Mouse (Mus musculus) midbrain, postnatal 0 days (tissue): Measurements from ENCODE around the gene Wdfy4. TPM values are rescaled to one million over a fixed set of nuclear protein-coding genes. Genes with fewer than 3 reads are reported as not detected.

ENCODE experiments used
- ATAC-seq: fragments of 200-750 bp; cut with Nextera tagmentation; 2 replicates; pipeline ENCODE4 v1.8.0; 2017; ENCODE audit warnings: moderate number of reproducible peaks, mild to moderate bottlenecking, moderate TSS enrichment, moderate library complexity; ENCODE audit not compliant: low FRiP score
- DNase-seq: peaks from one replicate; pipeline ENCODE4 v3.0.0-alpha.2; 2015; ENCODE audit warnings: low spot score
- H3K27ac ChIP-seq: fragments of 300-500 bp; sonication (generic); 2 replicates; pipeline ENCODE4 v1.5.1; 2014; ENCODE audit warnings: low read depth, mild to moderate bottlenecking, low read length, mixed read lengths
- H3K27me3 ChIP-seq: fragments of 300-500 bp; sonication (generic); 2 replicates; pipeline ENCODE4 v1.6.1; 2014; ENCODE audit warnings: low read length, control low read depth, mixed read lengths; ENCODE audit not compliant: insufficient read depth
- H3K36me3 ChIP-seq: fragments of 300-500 bp; sonication (generic); 2 replicates; pipeline ENCODE4 v1.6.1; 2014; ENCODE audit warnings: low read length, control low read depth, mixed read lengths; ENCODE audit not compliant: insufficient read depth
- H3K4me1 ChIP-seq: fragments of 300-500 bp; sonication (generic); 2 replicates; pipeline ENCODE4 v1.6.1; 2014; ENCODE audit warnings: mild to moderate bottlenecking, control low read depth, antibody characterized with exemption, low read length, mixed read lengths; ENCODE audit not compliant: insufficient read depth
- H3K4me2 ChIP-seq: fragments of 300-500 bp; sonication (generic); 2 replicates; pipeline ENCODE4 v1.6.1; 2014; ENCODE audit warnings: low read depth, mild to moderate bottlenecking, low read length, mixed read lengths; ENCODE audit not compliant: poor library complexity, severe bottlenecking
- H3K4me3 ChIP-seq: fragments of 300-500 bp; sonication (generic); 2 replicates; pipeline ENCODE4 v1.5.1; 2014; ENCODE audit warnings: low read depth, mild to moderate bottlenecking, low read length, moderate library complexity
- H3K9ac ChIP-seq: fragments of 300-500 bp; sonication (generic); replicated peaks from 2 replicates; pipeline ENCODE4 v1.6.1; 2014; ENCODE audit warnings: mild to moderate bottlenecking, low read length, moderate library complexity, mixed read lengths; ENCODE audit not compliant: poor library complexity, severe bottlenecking
- H3K9me3 ChIP-seq: fragments of 300-500 bp; sonication (generic); 2 replicates; pipeline ENCODE4 v1.6.1; 2016; ENCODE audit warnings: low read length, control low read depth
- CTCF ChIP-seq: IDR thresholded peaks from 2 replicates; pipeline ENCODE4 v1.5.1; 2016; ENCODE audit warnings: antibody characterized with exemption, mild to moderate bottlenecking
- WGBS: fragments of 180-500 bp; shearing (Covaris S2); extraction: QIAGEN DNeasy Blood & Tissue Kit; methylation state at CpG from one replicate; pipeline ENCODE4 v1.1.7; 2014; 5-methylcytosine and 5-hydroxymethylcytosine counted together
- polyA plus RNA-seq: library from polyadenylated mRNA; unstranded; fragments of >200 nt; fragmentation: Nextera tagmentation; extraction: Ambion mirVana; gene quantifications from 2 replicates; pipeline ENCODE4 v1.2.1, GENCODE M21; 2015
- total RNA-seq: library from RNA; depleted of rRNA; stranded (reverse); fragments of >200 nt; gene quantifications from 2 replicates; pipeline ENCODE4 v1.2.3, GENCODE M21; 2014

Gene Wdfy4
- total and polyA plus RNA-seq, 2 experiments from 2014 or later = 0.06 to 7.8 TPM

GRCm38 (mm10) chr14:33202161-33202560 is 16.9 kb upstream of the Wdfy4 start:
- ATAC-seq = no peak
- WGBS = 74% methylated on average over 4 of the region's 4 CpGs
- Histone ChIP-seq H3K27me3 (no peaks in the 10 kb centered on the region), H3K4me3 (no peak overlapping the region), H3K9ac (no peak overlapping the region), H3K36me3 (no peaks in the 10 kb centered on the region), H3K27ac (no peak overlapping the region), H3K4me2 (no peak overlapping the region), H3K4me1 (no peaks in the 10 kb centered on the region), H3K9me3 (no peaks in the 10 kb centered on the region)
- no peak for TF ChIP-seq CTCF
- no peak for DNase-seq

- ATAC-seq = no peak
- no peak for DNase-seq
- Histone ChIP-seq H3K9me3 (no peaks in the 10 kb centered on the region), H3K9ac (no peak overlapping the region), H3K27me3 (no peaks in the 10 kb centered on the region), H3K4me1 (no peaks in the 10 kb centered on the region), H3K27ac (no peak overlapping the region), H3K4me3 (no peak overlapping the region), H3K36me3 (no peaks in the 10 kb centered on the region), H3K4me2 (no peak overlapping the region)
- WGBS = 86% methylated on average over 3 of the region's 3 CpGs
- TF ChIP-seq CTCF = no peak
These were observed 8.9 kb upstream of the Wdfy4 start for GRCm38 (mm10) chr14:33194241-33194640.

- no peaks in the 10 kb centered on the region for H3K36me3 ChIP-seq
- no peak overlapping the region for H3K4me3 ChIP-seq
- no peaks in the 10 kb centered on the region for H3K9me3 ChIP-seq
- no peak overlapping the region for H3K9ac ChIP-seq
- ATAC-seq = no peak
- H3K4me1 ChIP-seq = no peaks in the 10 kb centered on the region
- TF ChIP-seq CTCF = no peak
- no peak overlapping the region for H3K4me2 ChIP-seq
- H3K27ac ChIP-seq = no peak overlapping the region
- H3K27me3 ChIP-seq = no peaks in the 10 kb centered on the region
- no peak for DNase-seq
These were observed 8.5 kb upstream of the Wdfy4 start for GRCm38 (mm10) chr14:33193762-33194161.

- Histone ChIP-seq H3K4me3 (no peak overlapping the region), H3K4me1 (no peaks in the 10 kb centered on the region), H3K27me3 (no peaks in the 10 kb centered on the region), H3K9ac (no peak overlapping the region), H3K4me2 (no peak overlapping the region), H3K36me3 (no peaks in the 10 kb centered on the region), H3K9me3 (no peaks in the 10 kb centered on the region), H3K27ac (no peak overlapping the region)
- WGBS = 67% methylated on average over 1 of the region's 1 CpGs
- DNase-seq (no peak), ATAC-seq (no peak)
- TF ChIP-seq CTCF = no peak
These were observed 5.3 kb upstream of the Wdfy4 start for GRCm38 (mm10) chr14:33190646-33191045.

- WGBS = 95% methylated on average over 21 of the region's 21 CpGs
- no peak for TF ChIP-seq CTCF
- H3K9ac ChIP-seq = no peak overlapping the region
- no peaks in the 10 kb centered on the region for H3K27me3 ChIP-seq
- no peaks in the 10 kb centered on the region for H3K36me3 ChIP-seq
- no peak overlapping the region for H3K27ac ChIP-seq
- H3K4me1 ChIP-seq = no peaks in the 10 kb centered on the region
- no peak for DNase-seq
- no peaks in the 10 kb centered on the region for H3K9me3 ChIP-seq
- no peak for ATAC-seq
- no peak overlapping the region for H3K4me2 ChIP-seq
- H3K4me3 ChIP-seq = no peak overlapping the region
These were observed 4.6 kb upstream of the Wdfy4 start for GRCm38 (mm10) chr14:33189849-33190423.

- Histone ChIP-seq H3K4me1 (no peaks in the 10 kb centered on the region), H3K9me3 (no peaks in the 10 kb centered on the region), H3K4me2 (no peak overlapping the region), H3K4me3 (no peak overlapping the region), H3K27ac (no peak overlapping the region), H3K9ac (no peak overlapping the region), H3K27me3 (no peaks in the 10 kb centered on the region), H3K36me3 (no peaks in the 10 kb centered on the region)
- ATAC-seq (no peak), DNase-seq (no peak)
- 84% methylated on average over 10 of the region's 10 CpGs for WGBS
- TF ChIP-seq CTCF = no peak
These were observed 3.9 kb upstream of the Wdfy4 start for GRCm38 (mm10) chr14:33189230-33189629.
